1 mouse cellular context compared by ENCODE assay signal in the genomic region with DNA sequence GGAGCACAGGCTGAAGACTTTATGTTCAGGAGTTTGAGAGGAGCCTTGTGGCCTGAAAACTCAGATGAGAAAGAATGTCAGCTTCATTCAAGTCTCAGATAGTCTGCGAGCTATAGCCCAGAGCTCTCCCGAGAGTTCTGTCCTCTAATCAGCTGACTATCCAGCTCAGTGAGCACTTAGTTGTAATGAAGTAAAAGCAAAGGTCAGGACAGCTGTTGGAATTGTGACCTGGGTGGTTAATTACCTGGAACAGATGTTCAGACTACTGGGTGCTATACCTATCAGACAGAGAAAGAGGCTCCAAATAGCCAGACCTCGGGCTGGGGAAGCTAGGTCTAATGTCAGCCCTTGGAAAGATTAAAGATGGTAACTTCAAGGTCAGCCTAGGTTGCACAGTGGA.
TF ChIP-seq lines count a peak whose summit lies in the region.

No protein-coding gene starts in this region.

TF ChIP-seq in MEL, 35 proteins besides CTCF, POLR2A, EP300 and RAD21:
- no peak for TF ChIP-seq MYC (IDR thresholded peaks at IDR 0.05; ENCODE audit: low read depth, low read length)
- no peak for TF ChIP-seq CHD2 (IDR thresholded peaks at IDR 0.05; ENCODE audit: low read length)
- TF ChIP-seq UBTF (IDR thresholded peaks at IDR 0.05; ENCODE audit: borderline replicate concordance, insufficient read depth, low read depth, low read length): no peak
- TF ChIP-seq GABPA (IDR thresholded peaks at IDR 0.05; ENCODE audit: low read depth, low read length): no peak
- TF ChIP-seq MAZ (IDR thresholded peaks at IDR 0.05; ENCODE audit: low read depth, low read length): no peak
- TF ChIP-seq ETS1 (IDR thresholded peaks at IDR 0.05; ENCODE audit: low read depth, low read length): no peak
